Comparison of ENCODE assay signal across 13 mouse cellular contexts in genomic region chr17:9282333-9283176, GRCm38 (mm10).
"Had no signal": no experiment of that assay in that cellular context is flagged by ENCODE, and none has a peak within 500 bp of the region (broad histone marks: within the 10 kb centered on the region; RNA-seq: fewer than 3 reads in every experiment).

No protein-coding gene starts in this region.

- H3K4me1 ChIP-seq: stomach, embryonic 15.5 days had no signal

- H3K27me3 ChIP-seq: midbrain, embryonic 12.5 days; midbrain, embryonic 15.5 days; neural tube, embryonic 12.5 days; stomach, embryonic 15.5 days had no signal

- H3K4me3 ChIP-seq: midbrain, embryonic 10.5 days; midbrain, embryonic 12.5 days; midbrain, embryonic 15.5 days; neural tube, embryonic 12.5 days; stomach, embryonic 15.5 days had no signal

- DNase-seq: lung, adult 18-20 months; lung, embryonic 14.5 days; lung, postnatal 10 days; lung, postnatal 4 days; right cerebral cortex, postnatal 14 days; thymus, adult 18-20 months; thymus, postnatal 14 days; thymus, postnatal 4 days had no signal

- H3K4me2 ChIP-seq: lung, embryonic 14.5 days; midbrain, embryonic 12.5 days; midbrain, embryonic 15.5 days; neural tube, embryonic 12.5 days; stomach, embryonic 15.5 days had no signal

- ATAC-seq: midbrain, embryonic 15.5 days had no signal

- H3K9me3 ChIP-seq: midbrain, embryonic 10.5 days; midbrain, embryonic 12.5 days; midbrain, embryonic 15.5 days; neural tube, embryonic 12.5 days; stomach, embryonic 15.5 days had no signal

- H3K27ac ChIP-seq: midbrain, embryonic 10.5 days; midbrain, embryonic 12.5 days; midbrain, embryonic 15.5 days; neural tube, embryonic 12.5 days; stomach, embryonic 15.5 days had no signal

- H3K36me3 ChIP-seq: midbrain, embryonic 10.5 days; midbrain, embryonic 12.5 days; midbrain, embryonic 15.5 days; neural tube, embryonic 12.5 days; stomach, embryonic 15.5 days had no signal

- H3K9ac ChIP-seq: lung, embryonic 14.5 days; midbrain, embryonic 12.5 days; midbrain, embryonic 15.5 days; neural tube, embryonic 12.5 days; stomach, embryonic 15.5 days had no signal
